Mouse (Mus musculus): ENCODE measurements around the gene I830077J02Rik.

GRCm38 (mm10) chr3:105877919-105878318 is 54.5 kb downstream of the I830077J02Rik start:
- TF ChIP-seq POLR2A (IDR thresholded peaks at IDR 0.05; ENCODE audit: control insufficient read depth, extremely low read depth, insufficient read depth, low read length, poor library complexity), result no peak
- no peak for TF ChIP-seq CTCF (IDR thresholded peaks at IDR 0.05; ENCODE audit: borderline replicate concordance, control insufficient read depth, extremely low read depth, insufficient read depth, low read length, poor library complexity)
